Mouse (Mus musculus): Measurements from ENCODE around the gene Ctrc.

DNA sequence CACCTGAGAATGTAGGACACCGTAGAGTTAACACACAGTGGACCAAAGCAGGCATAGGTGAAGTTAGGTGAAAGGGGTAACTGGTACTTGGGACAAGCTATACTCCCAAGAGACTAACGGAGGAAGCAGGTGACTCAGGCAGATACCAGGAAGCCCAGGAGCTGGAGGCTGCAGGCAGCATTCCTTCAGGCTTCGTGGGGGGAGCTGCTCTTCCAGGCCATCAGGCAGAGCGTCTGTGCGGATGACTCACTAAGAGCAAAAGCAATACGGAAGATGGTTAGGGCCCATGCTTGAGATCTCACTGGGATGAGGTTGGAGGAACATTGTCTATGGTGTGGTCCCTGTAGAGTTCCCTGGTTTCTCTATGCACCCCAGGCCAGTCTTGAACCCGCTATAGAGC, 36.7 kb upstream of the Ctrc start:
- TF ChIP-seq CTCF (IDR thresholded peaks at IDR 0.05; ENCODE audit: control insufficient read depth, insufficient read depth, insufficient replicate concordance, low read depth, low read length): no peak
- TF ChIP-seq POLR2A (IDR thresholded peaks at IDR 0.05; ENCODE audit: control insufficient read depth, low read depth, low read length): no peak

All from testis, adult 2 months (tissue).